Mouse (Mus musculus) megakaryocyte, adult 5-6 weeks (primary cell): ENCODE measurements around the gene Stk25. TPM values are rescaled to one million over a fixed set of nuclear protein-coding genes. Genes with fewer than 3 reads are reported as not detected.
A peak's percentile ranks its signal among the peaks of the same experiment; 100 is the strongest.
"Not testable (repeated sequence)": the region's sequence is repeated elsewhere in the genome, so short reads cannot be mapped to it uniquely, and the experiment has no call there.

ENCODE experiments used
- ATAC-seq: 2 replicates; pipeline ENCODE4 v1.8.0; 2016; ENCODE audit warnings: mild to moderate bottlenecking, inconsistent platforms; ENCODE audit not compliant: poor library complexity, severe bottlenecking
- total RNA-seq, 2 experiments: library from RNA; stranded (forward) in 1 of 2; stranded (reverse) in 1 of 2; fragments of 153-499, 151-499 nt in 1 of 2; fragments of 221-1000, 200-1000 nt in 1 of 2; gene quantifications; 2 replicates each; pipeline versions ENCODE4 v1.2.3 to v1.2.4; 2015 to 2017

Gene Stk25
- total RNA-seq (2015) = 21.4 and 22.7 TPM in 2 replicates
- 26.5 and 39.6 TPM in 2 replicates for total RNA-seq (2017)

GRCm38 (mm10) chr1:93658559-93658958 is at the start of gene Stk25:
Gene Stk25, minus strand, starts transcription at chr1:93658659.
- not testable (repeated sequence) for ATAC-seq

DNA sequence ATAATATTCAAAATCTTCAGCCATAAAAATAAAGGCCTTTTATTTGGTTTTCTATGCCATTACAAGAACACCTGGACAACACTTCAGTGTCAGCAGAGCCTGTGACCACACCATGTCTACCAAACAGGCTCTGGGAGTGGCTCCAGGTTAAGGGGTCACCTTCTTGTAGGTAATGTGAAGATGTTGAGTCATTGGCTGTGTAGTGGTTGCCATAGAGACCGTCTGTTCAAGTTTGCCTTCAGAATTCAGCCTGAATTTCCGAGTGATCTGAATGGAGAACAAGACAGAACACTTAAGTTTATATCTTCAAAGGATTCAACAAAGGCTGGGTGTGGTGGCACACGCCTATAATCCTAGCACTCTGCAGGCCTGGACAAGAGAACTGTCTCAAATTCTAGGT is 46.9 kb upstream of the Stk25 start:
- no peak for ATAC-seq

DNA sequence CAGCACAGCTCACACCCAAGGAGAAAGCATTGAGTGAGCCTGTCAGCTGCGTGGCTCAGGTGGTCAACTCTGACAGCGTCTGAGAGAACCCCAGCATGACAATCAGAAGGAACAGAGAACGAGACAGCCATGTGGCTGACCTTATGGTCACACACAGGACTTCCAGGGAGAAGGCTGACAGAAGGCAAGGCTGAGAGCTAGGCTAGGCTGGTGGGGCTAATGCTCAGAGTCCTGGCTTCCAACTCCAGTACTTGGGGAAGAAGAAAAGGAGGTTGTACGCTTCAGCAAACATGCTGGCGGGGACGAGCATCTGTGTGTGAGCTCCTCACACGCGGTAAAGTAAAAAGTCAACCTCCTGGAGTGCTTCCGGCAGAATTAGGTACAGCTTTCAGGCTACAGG is 45.9 kb upstream of the Stk25 start:
- ATAC-seq = no peak

- no peak for ATAC-seq
Observed at GRCm38 (mm10) chr1:93703472-93704048, 45.1 kb upstream of the Stk25 start.

DNA sequence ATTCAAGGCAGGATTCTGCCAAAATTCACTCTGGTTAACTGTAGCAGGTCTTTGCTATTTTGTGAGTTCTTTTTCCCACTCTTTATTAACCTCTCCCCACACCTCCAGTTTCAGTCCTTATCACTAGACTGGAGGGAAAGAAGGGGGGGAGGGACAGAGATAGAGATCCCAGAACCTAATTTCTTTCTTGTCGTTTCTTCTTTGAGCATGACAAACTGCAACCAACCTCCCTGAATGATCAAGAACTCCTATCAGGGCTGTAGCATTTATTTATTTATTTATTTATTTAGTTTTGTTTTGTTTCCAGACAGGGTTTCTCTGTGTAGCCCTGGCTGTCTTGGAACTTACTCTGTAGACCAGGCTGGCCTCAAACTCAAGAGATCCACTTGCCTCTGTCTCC is 43.6 kb upstream of the Stk25 start:
- ATAC-seq = no peak

DNA sequence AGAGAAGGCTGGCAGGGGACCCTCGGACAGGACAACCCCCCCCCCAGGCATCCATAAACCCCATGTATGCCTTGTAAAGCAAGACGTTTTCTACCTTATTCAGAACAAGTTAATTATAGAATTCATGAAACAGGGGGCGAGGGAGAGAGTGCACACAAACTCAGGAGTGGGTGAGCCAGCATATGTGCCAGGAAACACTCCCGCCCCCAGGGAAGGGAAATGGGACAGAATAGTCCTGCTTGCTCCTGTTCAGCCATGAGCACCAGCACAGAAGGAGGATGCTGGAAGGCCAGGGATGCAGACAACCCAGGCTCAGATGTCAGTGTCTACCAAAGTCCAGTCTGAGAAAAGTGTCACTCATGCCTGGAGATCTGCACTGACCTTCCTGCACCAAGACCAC is 40.7 kb upstream of the Stk25 start:
- ATAC-seq = no peak

DNA sequence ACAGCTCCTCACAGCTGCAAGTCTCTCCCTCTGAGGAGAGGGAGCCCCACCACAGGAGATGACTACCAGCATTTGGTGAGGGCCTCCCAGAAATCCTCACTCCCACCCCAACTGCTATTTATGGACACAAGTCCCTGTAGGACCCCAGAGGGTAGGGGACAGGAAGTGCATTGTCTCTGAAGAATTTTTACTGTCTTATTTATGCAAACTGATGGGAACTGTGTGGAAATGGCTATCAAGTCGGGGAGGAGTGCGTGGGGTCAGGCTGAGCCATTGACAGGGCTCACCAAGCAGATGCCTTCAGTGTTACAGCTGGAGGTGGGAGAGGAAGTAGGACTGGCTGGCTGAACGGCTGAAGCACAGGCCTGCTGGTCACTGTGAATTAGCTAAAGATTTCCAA is 38.9 kb upstream of the Stk25 start:
- ATAC-seq = no peak

- ATAC-seq = no peak
Observed at GRCm38 (mm10) chr1:93694966-93695365, 36.5 kb upstream of the Stk25 start.

DNA sequence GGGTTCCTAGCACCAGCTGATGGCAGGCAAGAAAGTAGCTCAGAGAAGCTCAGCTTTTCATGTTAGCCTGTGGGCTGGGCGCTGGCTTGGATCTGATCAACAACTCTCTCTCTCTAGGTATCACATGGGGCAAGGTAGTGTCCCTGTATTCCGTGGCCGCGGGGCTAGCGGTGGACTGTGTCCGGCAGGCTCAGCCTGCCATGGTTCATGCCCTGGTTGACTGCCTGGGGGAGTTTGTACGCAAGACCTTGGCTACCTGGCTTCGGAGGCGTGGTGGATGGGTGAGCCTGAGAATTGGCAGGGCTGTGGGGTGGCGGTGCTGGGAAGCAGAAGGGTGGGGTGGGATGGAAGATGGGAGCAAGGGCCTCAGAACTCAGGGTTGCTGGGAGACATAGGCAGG is 35.5 kb upstream of the Stk25 start:
- no peak for ATAC-seq

DNA sequence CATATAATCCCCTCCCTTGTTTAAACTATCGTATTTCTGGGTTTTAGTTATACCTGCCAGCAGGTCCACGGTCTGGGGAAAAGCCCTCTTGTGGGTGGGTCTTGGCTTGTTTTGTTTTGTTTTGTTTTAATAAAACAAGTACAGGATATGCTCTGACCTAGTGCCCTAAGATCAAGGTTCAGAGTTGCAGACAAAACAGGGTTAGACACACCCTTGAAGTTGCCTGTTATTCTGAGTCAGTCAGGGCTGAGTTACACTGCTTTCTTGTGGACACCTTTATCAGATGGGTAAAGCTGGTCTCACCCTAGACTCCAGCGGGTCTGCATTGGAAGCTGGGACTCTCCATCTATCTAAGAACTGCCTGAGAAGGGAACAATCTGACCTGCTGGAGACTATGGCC is 35.0 kb upstream of the Stk25 start:
- no peak for ATAC-seq

DNA sequence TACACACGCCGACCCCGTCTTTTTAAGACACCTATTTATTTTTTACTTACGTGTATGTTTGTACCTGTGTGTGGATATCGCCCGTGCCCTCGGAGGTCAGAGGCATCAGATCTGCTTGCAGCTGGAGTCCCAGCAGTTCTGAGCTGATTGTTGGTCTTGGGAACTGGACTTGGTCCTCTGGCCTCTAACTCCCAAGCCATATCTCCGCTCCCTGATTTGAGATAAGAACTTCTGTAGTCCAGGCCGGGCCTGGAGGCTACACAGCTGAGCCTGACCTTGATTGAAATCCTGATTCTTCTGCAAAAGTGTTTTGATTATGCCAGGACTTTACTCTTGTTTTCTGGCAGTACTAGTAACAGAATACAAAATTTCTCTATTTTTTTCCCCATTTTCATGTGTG is 34.3 kb upstream of the Stk25 start:
- no peak for ATAC-seq

DNA sequence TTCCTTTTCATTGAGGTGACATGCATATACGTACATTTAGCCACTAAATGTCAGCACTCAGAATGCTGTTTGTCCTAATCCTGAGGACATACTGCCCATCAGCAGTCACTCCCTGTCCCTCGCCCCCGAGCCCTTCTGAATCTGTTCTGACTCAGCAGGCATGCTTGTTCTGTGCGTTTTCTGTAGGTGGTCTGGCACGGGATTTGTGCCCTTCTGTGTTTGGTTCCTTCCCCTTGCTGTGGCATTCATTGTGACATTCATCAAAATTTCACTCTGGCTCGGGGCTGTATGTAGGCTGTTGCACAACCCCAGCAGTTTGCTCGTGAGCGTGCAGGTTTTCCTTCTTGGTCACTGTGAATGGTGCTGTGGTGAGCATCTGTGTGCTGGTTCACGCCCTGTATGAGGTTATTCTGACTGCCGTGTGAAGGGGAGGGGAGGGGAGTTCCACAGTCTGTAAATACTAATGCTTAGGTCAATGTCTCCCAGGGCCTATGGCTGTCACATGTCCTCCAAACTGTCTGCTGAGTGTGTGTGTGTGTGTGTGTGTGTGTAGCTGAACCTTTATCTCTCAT is 33.4 kb upstream of the Stk25 start:
- peak; percentile 73 for ATAC-seq

- ATAC-seq = no peak
Observed at GRCm38 (mm10) chr1:93691106-93691505, 32.6 kb upstream of the Stk25 start.

DNA sequence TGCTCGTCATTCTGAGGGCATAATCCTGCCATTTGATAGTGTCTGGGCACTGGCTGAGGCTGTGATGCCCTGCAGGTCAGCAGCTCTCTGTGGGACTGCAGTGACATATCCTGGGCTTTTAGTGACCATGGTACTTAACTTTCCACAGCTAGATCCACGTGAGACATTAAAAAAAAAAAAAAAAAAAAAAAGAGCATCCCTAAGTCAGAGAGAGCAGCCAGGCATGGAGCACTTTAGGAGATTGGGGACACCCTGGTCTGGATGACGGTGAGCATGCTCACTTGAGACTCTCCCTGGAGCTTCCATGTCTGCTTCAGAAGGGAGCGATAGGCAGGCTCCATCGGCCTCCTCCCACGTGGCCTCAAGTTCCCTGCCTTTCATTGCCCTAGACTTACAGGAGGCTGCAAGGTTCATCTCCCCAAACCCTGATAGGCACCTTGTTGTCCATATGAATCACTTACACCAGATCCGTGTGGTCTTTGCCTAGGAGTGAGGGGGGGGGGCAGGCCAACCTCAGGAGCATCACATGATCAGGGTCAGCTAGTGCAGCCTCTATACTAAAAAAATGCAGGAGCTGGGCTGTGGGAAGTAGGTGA is 31.5 kb upstream of the Stk25 start:
- no peak for ATAC-seq

GRCm38 (mm10) chr1:93688154-93688553 is 29.7 kb upstream of the Stk25 start:
- no peak for ATAC-seq

DNA sequence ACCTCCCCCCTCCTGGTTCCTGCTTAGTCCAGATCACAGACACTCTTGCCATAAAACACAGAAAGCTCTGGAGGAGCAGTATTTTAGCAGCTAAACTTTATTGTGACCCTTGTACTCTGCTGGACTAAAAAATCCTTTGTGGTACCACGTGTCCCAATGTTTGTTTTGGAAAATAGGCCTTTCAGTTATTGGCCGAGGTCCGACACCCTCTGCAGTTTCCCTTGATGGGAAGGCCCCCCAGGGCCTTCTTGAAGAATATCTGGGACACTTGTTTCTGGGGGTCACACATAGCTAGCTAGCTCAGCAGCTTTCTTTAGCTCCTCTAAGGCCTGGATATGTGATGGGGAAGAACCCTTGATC is 28.5 kb upstream of the Stk25 start:
- ATAC-seq = no peak

- peak; percentile 30; the same call in 1 of the 2 replicates for ATAC-seq
Observed at GRCm38 (mm10) chr1:93686245-93686960, 27.9 kb upstream of the Stk25 start.

- ATAC-seq = 0 out of 2 replicates have a peak, but pooled peaks have one; percentile 18
Observed at GRCm38 (mm10) chr1:93685401-93686244, 27.2 kb upstream of the Stk25 start, which contains the start of gene Bok. Gene Bok, plus strand, starts transcription at chr1:93685660.

DNA sequence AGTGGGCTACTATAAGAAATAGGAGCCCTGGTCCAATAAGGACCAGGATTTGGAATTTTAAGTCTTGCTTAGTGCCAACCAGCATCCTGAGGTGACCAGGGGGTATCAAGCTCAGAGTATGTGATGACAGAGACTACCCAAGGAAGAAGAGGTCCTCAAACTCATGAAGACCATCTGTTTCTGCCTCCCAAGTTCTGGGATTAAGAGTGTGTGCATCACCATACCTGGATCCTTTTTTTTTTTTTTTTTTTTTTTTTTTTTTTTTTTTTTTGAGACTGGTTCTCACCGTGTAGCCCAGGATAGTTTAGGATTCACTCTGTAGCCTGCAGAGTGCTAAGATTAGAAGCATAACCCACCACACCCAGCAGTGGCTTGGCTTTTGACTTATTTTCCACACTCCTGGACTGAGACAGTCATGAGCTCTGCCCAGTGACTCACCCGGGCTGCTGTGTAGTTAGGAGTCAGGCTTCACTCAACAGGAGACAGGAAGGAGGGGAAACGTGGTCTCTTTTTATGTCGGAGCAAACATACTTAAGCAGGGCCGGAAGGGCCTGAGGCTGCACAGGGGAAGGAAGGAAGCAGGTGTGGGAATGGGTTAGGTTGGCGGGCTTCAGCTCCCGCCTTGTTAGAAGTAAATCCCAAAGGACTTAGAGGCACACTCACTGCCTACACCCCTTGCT is 21.6 kb upstream of the Stk25 start:
- no peak for ATAC-seq

DNA sequence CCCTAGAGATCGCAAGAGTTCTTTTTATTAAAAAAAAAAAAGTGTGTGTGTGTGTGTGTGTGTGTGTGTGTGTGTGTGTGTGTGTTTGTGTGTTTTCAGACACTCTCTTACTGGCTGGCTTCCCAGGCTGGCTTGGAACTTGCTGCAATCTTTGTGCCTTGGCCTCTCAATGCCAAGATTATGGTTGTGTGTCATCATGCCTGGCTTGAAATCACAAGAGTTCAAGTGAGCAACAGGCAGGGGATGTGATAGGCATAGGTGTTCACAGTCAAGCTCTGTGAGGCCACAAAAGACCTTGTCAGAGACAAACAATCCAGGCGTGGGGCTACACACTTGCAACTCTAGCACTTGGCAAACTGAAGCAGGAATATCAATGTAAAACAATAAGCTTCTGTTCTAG is 19.9 kb upstream of the Stk25 start:
- ATAC-seq = no peak
